Mouse (Mus musculus) forebrain, embryonic 12.5 days (tissue): ENCODE measurements at regions not wholly inside any gene's neighbourhood (a gene's known extent, or its start where the extent isn't known, plus 50 kb on each side); places are given as distances from the start of the nearest gene placed in this dataset.
A peak's percentile ranks its signal among the peaks of the same experiment; 100 is the strongest.

Experiments used
- ATAC-seq: fragments of 200-750 bp; cut with Nextera tagmentation; 2 replicates; pipeline ENCODE4 v1.8.0; 2017; ENCODE audit warnings: moderate TSS enrichment; ENCODE audit not compliant: low FRiP score
- H3K27ac ChIP-seq: fragments of 300-500 bp; sonication (generic); 2 replicates; pipeline ENCODE4 v1.5.1; 2016; ENCODE audit warnings: mild to moderate bottlenecking
- H3K27me3 ChIP-seq: fragments of 300-500 bp; sonication (generic); 2 replicates; pipeline ENCODE4 v1.6.1; 2016; ENCODE audit warnings: mild to moderate bottlenecking
- H3K36me3 ChIP-seq: fragments of 300-500 bp; sonication (generic); replicated peaks from 2 replicates; pipeline ENCODE4 v1.6.1; 2016; ENCODE audit warnings: mild to moderate bottlenecking
- H3K4me1 ChIP-seq: fragments of 300-500 bp; sonication (generic); 2 replicates; pipeline ENCODE4 v1.6.1; 2016
- H3K4me2 ChIP-seq: fragments of 300-500 bp; sonication (generic); 2 replicates; pipeline ENCODE4 v1.6.1; 2016; ENCODE audit warnings: mild to moderate bottlenecking, moderate library complexity
- H3K4me3 ChIP-seq: fragments of 300-500 bp; sonication (generic); replicated peaks from 2 replicates; pipeline ENCODE4 v1.5.1; 2016; ENCODE audit warnings: mild to moderate bottlenecking
- H3K9ac ChIP-seq: fragments of 300-500 bp; sonication (generic); 2 replicates; pipeline ENCODE4 v1.6.1; 2016; ENCODE audit warnings: mild to moderate bottlenecking
- H3K9me3 ChIP-seq: fragments of 300-500 bp; sonication (generic); 2 replicates; pipeline ENCODE4 v1.6.1; 2016
- WGBS: fragments of 180-500 bp; shearing (Covaris S2); methylation state at CpG from one replicate; pipeline ENCODE4 v1.1.7; 2016; 5-methylcytosine and 5-hydroxymethylcytosine counted together

DNA sequence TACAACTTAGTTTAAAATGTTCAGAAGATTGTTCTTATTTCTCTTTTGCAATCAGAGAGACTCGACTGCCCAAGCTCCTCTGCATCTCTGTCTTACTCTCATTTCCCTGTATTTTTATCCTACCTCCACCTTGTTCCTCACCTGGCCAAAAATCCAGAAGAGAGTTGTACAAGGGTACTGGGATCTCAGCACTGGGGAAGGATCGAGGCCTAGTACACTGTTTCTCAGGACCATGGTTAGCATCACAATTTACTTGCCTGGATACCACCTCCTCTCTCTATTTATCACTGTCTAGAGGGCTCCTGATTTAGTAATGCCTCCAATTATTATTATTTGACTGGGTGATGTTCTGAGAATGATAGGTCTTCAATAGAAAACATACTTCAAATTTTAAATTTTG lies 218.8 kb downstream of the Ktn1 start:
- Histone ChIP-seq H3K4me3 (no peak overlapping the region), H3K4me1 (no peaks in the 10 kb centered on the region), H3K9ac (no peak overlapping the region), H3K9me3 (no peaks in the 10 kb centered on the region), H3K27me3 (no peaks in the 10 kb centered on the region), H3K27ac (no peak overlapping the region), H3K36me3 (no peaks in the 10 kb centered on the region), H3K4me2 (no peak overlapping the region)
- ATAC-seq: no peak
- 86% methylated on average over 2 of the region's 2 CpGs for WGBS

DNA sequence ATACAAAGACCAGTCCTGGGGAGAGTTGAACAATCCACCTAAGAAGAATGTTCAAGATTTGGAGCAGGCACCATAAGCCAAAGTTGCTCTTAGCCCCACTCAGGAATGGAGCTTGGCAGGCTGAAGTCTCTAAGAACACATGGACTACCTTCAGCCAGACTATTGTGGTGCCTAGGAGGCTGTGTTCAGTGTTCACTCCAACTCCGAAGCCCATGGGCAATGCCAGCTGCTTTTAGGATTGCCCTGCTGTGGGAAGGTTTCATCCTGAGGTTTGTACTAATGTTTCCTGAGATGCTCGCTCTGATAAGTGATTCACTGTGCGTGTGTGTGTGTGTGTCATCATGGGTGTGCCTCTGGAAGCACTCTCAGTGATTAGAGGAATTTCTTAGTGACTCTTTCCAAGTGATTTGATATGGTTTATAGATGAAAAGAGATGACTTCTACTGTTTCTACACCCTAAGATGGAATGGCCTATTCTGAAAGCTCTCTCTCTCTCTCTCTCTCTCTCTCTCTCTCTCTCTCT lies 220.1 kb downstream of the Ktn1 start:
- no peak overlapping the region for H3K4me3 ChIP-seq
- WGBS: 84% methylated on average over 3 of the region's 3 CpGs
- ATAC-seq: no peak
- no peak overlapping the region for H3K27ac ChIP-seq
- H3K9me3 ChIP-seq: no peaks in the 10 kb centered on the region
- no peaks in the 10 kb centered on the region for H3K36me3 ChIP-seq
- no peak overlapping the region for H3K4me2 ChIP-seq
- no peaks in the 10 kb centered on the region for H3K4me1 ChIP-seq
- no peak overlapping the region for H3K9ac ChIP-seq
- H3K27me3 ChIP-seq: no peaks in the 10 kb centered on the region

DNA sequence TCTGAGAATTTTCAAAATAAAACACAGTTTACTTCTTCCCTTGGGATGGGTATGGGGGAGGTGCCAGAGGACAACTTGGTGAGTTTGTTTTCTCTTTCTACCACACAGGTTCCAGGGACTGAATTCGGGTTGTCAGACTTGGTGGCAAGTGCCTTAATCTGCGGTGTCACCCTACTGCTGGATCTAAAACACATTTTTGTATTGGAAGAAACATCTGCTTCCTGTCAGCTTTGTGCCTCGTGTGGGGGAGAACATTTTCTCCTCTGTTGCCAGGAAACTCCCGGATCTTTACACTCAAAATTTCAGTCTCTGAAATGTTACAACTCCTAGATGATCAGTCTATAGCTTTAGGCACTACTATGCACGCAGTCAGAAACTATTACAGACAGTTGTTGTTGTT lies 228.3 kb downstream of the Ktn1 start:
- ATAC-seq: no peak
- 79% methylated on average over 5 of the region's 5 CpGs for WGBS

DNA sequence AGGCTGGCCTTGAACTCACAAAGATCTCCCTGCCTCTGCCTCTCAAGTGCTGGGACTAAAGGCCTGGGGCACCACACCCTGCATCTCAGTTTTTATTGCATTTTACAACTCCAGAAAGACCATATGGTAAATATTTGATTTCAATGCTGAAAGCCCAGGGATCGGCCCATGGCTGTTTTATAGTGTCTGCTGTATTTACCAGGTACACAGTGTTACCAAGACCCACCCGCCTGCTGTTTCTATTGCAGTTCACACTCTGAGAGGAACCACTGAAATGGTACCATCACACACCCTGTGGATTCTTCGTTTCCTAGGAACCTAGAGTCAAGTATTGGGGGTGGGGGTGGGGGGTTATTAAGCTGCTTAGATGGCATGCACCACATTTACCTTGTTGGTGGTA lies 228.9 kb downstream of the Ktn1 start:
- Histone ChIP-seq H3K9ac (no peak overlapping the region), H3K4me2 (no peak overlapping the region), H3K27me3 (no peaks in the 10 kb centered on the region), H3K4me3 (no peak overlapping the region), H3K4me1 (no peaks in the 10 kb centered on the region), H3K36me3 (no peaks in the 10 kb centered on the region), H3K27ac (no peak overlapping the region), H3K9me3 (no peaks in the 10 kb centered on the region)
- ATAC-seq: no peak
- 90% methylated on average over 3 of the region's 3 CpGs for WGBS

More for the DNA sequence above, 228.3 kb downstream of the Ktn1 start:
- Histone ChIP-seq H3K9ac (no peak overlapping the region), H3K9me3 (no peaks in the 10 kb centered on the region), H3K4me2 (no peak overlapping the region), H3K27me3 (no peaks in the 10 kb centered on the region), H3K4me3 (no peak overlapping the region), H3K36me3 (no peaks in the 10 kb centered on the region), H3K4me1 (no peaks in the 10 kb centered on the region), H3K27ac (no peak overlapping the region)

DNA sequence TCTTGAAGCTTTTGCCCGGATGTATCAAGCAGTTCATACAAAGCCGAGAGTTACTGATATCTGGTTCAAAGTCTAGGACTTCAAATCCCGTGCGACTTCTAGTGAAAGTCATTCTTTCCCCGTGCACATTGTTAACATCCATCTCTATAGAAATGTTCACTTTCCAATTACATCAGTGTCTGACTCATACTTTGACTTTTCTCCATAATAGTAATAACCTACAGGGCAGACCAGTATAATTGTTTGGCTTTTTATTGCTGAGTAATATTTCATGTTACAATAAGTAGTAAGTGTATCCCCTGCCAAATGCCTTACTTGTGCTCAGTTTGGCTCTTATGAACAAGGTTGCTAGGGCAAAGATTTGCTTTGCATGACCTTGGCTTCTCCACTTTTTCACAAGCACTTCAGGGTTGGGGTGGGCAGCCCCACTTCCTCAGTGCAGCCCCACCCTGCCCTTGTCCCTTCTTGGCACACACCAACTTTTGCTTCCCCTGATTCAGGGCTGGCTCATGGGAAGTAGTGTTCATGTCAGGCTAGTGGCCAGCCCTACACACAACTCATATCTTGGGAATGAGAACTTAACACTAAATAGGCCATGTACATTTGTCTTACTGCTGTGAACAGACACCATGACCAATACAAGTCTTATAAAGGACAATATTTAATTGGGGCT lies 229.7 kb downstream of the Ktn1 start:
- WGBS: 93% methylated on average over 5 of the region's 5 CpGs
- ATAC-seq: no peak
- Histone ChIP-seq H3K27me3 (no peaks in the 10 kb centered on the region), H3K9me3 (no peaks in the 10 kb centered on the region), H3K27ac (no peak overlapping the region), H3K36me3 (no peaks in the 10 kb centered on the region), H3K9ac (no peak overlapping the region), H3K4me1 (no peaks in the 10 kb centered on the region), H3K4me2 (no peak overlapping the region), H3K4me3 (no peak overlapping the region)

DNA sequence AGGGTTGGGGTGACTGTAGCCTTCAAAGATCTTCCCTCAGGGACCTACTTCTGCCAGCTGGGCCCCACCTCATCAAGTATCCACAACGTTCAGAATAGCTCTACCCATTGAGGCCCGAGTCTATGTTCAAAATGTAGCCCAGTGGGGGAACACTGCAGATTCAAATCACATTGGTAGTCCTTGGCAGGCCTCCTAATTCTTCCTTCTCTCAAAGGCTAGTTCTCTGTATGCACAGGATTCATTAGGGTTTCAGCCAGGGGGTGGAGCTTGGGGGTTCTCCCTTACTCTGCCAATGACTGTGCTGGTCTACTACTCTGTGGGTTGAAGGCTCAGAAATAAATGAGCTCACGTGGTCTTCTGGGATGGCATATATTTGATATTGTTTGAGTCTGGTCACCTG lies 235.3 kb upstream of the Peli2 start:
- no peaks in the 10 kb centered on the region for H3K36me3 ChIP-seq
- no peak overlapping the region for H3K9ac ChIP-seq
- ATAC-seq: no peak
- H3K27me3 ChIP-seq: no peaks in the 10 kb centered on the region
- no peaks in the 10 kb centered on the region for H3K9me3 ChIP-seq
- H3K4me1 ChIP-seq: peaks cover 14% of the 10 kb centered on the region
- no peak overlapping the region for H3K4me2 ChIP-seq
- H3K4me3 ChIP-seq: no peak overlapping the region
- no peak overlapping the region for H3K27ac ChIP-seq
- 84% methylated on average over 3 of the region's 3 CpGs for WGBS

DNA sequence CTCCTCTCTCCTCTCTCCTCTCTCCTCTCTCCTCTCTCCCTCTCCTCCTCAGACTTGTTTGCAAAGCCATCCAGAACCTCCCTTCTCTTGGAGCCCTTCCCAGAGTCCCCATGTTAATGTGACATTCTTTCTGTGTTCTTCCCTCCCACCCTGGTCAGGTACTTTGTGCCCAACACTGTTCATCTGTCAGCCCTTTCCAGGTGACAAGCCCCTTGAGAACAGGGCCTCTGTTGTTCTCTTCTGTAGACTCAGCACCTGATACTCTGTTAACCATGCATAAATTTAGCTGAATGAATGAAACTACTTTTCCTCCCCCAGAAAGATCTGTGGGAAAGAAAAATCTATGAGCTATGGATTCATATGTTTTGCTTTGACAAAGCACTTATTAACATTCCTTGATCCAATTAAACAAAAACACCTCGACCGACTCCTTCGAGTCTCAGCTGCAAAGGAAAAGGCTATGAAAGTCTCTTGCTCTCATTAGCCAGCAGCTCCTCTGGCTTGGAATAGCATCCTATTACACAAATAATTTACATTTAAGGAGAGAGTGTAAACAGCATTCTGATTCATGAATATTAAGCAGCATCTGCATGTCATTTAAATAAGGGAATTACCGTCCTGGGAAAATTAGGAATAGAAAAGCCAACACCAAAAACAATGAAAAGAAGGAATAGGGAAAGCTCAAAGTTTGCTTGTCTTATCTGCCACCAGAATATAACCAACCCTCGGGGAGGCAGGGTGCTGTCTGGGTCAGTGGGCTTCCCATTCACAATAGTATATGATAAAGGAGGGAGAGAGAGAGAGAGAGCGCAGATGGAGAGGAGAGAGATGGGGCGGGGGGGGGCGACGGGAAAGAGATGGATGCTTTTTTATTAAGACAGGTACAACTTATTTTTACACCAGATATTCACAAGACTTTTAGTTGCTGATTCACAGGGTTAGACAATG lies 230.1 kb upstream of the Peli2 start:
- Histone ChIP-seq H3K9me3 (no peaks in the 10 kb centered on the region), H3K27ac (peak overlapping the region; percentile 69), H3K4me2 (peak overlapping the region; percentile 1; the same call in 1 of the 2 replicates), H3K36me3 (no peaks in the 10 kb centered on the region), H3K27me3 (no peaks in the 10 kb centered on the region), H3K4me3 (no peak overlapping the region), H3K4me1 (peaks cover 25% of the 10 kb centered on the region), H3K9ac (no peak overlapping the region)
- 36% methylated on average over 9 of the region's 9 CpGs for WGBS
- peak; percentile 87; the same call in 1 of the 2 replicates for ATAC-seq

DNA sequence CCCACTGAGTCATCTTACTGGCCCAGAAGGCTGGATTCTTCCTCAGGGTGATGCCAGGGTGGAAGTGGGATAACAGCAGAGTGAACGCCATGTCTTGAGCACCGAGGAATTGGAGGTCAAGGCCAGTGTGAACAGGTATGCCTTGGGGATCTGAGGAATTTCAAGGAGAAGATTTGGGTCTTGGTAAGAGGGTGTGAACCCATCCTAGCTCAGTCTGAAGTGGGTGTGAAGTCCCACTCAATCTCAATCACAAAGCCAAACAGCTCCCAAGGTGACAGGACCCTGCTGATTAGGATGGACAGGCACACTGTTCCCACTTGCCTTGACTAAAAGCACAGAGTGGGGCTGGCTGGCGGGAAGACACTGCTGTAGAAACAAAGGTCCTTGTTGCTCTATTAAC lies 224.0 kb upstream of the Peli2 start:
- H3K4me1 ChIP-seq: no peaks in the 10 kb centered on the region
- H3K27ac ChIP-seq: no peak overlapping the region
- no peak overlapping the region for H3K4me2 ChIP-seq
- no peaks in the 10 kb centered on the region for H3K9me3 ChIP-seq
- H3K27me3 ChIP-seq: no peaks in the 10 kb centered on the region
- H3K36me3 ChIP-seq: no peaks in the 10 kb centered on the region
- 91% methylated on average over 3 of the region's 3 CpGs for WGBS
- ATAC-seq: no peak
- H3K4me3 ChIP-seq: no peak overlapping the region
- H3K9ac ChIP-seq: no peak overlapping the region

DNA sequence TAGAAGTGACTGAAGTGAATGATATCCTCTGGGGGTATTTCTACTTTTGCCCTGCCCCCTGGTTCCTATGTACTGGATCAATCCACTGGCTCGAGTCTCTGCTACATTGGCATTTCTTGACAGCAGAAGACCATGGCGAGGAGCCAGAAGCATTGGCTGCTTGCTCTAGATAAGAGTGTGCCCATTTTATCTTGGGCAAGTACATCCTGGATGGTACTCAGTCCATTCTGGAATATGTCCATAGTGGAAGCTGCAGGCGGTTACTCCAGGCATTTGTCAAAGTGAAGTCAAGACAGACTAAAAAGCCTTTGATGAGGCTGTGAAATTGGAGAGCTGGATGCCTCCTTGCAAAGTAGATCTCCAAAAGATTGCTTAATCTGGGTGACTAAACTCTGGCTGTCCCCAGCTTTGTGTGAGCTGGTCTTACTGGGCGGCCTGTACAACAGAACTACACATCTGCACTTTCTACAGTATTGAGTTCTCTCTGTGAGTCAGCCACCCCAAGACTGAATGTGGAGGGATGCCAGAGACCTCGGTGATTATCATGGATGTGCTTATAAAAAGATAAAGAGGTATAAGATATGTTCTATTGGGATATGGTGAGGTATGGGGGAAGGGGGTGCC lies 222.6 kb upstream of the Peli2 start:
- H3K36me3 ChIP-seq: no peaks in the 10 kb centered on the region

DNA sequence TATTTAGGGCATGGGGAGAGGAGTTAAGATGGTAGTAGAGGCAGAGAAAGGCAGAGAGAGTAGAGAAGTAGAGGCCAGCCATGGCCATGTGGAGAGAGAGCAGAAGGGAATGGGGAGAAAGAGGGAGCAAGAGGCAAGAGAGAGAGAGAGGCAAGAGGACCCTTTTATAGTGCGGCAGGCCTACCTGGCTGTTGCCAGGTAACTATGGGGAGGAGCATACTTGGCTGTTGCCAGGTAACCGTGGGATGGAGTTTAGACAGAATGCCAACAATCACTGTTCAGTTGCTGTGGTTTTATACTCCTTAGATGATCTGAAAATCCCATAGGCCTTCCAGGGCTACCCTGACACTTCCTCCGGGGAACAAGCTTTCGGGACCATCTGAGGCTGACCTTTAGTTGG lies 222.0 kb upstream of the Peli2 start:
- no peaks in the 10 kb centered on the region for H3K4me1 ChIP-seq
- H3K36me3 ChIP-seq: no peaks in the 10 kb centered on the region
- 85% methylated on average over 4 of the region's 4 CpGs for WGBS
- H3K9me3 ChIP-seq: no peaks in the 10 kb centered on the region
- H3K27ac ChIP-seq: no peak overlapping the region
- H3K9ac ChIP-seq: no peak overlapping the region
- no peak overlapping the region for H3K4me3 ChIP-seq
- H3K27me3 ChIP-seq: no peaks in the 10 kb centered on the region
- ATAC-seq: no peak
- H3K4me2 ChIP-seq: no peak overlapping the region

More for the DNA sequence above, 222.6 kb upstream of the Peli2 start:
- no peak overlapping the region for H3K4me2 ChIP-seq
- WGBS: 90% methylated on average over 5 of the region's 5 CpGs
- H3K9me3 ChIP-seq: no peaks in the 10 kb centered on the region
- H3K27me3 ChIP-seq: no peaks in the 10 kb centered on the region
- no peaks in the 10 kb centered on the region for H3K4me1 ChIP-seq
- no peak overlapping the region for H3K9ac ChIP-seq
- no peak for ATAC-seq
- H3K27ac ChIP-seq: no peak overlapping the region
- H3K4me3 ChIP-seq: no peak overlapping the region

DNA sequence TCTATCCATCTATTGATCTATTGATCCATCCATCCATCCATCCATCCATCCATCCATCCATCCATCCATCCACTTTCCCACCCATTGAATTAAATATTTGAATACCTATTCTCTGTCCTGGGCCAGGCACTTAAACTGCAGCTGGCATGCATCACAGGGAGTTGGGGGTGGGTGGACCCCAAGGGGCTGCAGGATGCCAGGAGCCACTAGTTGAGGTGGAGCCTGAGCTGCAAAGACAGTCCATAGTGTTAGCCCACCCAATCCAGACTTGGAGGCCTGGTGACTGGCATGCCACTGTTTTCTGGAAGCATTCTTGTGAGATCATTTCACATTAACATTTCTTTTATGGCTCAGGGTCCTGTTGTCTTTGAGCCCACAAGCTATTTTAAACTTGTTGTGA lies 215.3 kb upstream of the Peli2 start:
- no peaks in the 10 kb centered on the region for H3K27me3 ChIP-seq
- no peak overlapping the region for H3K9ac ChIP-seq
- no peaks in the 10 kb centered on the region for H3K9me3 ChIP-seq
- no peak overlapping the region for H3K27ac ChIP-seq
- no peaks in the 10 kb centered on the region for H3K36me3 ChIP-seq
- H3K4me2 ChIP-seq: no peak overlapping the region
- H3K4me3 ChIP-seq: no peak overlapping the region
- H3K4me1 ChIP-seq: peaks cover 11% of the 10 kb centered on the region
- no peak for ATAC-seq

DNA sequence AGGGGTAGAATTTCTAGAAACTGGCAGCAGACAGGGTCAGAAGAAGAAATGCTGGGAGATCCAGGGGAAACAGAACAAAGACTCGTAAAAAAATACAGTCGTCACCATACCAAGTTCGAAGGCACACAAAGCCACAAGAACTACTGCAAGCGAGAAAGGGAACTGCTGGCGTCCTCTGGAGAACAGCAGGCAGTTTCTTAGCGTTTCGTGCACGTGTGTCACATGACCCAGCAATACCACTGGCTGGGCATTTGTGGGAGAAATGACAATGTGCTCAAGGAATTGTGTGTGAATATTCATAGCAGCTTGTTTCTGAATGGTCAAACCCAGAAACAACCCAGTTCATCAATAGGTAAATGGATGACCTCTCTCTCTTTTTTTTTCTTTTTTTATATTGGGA lies 211.5 kb upstream of the Peli2 start:
- no peak overlapping the region for H3K27ac ChIP-seq
- WGBS: 67% methylated on average over 8 of the region's 8 CpGs
- no peaks in the 10 kb centered on the region for H3K9me3 ChIP-seq
- H3K4me3 ChIP-seq: no peak overlapping the region
- ATAC-seq: no peak
- no peak overlapping the region for H3K4me2 ChIP-seq
- no peaks in the 10 kb centered on the region for H3K27me3 ChIP-seq
- peaks cover 30% of the 10 kb centered on the region for H3K4me1 ChIP-seq
- no peaks in the 10 kb centered on the region for H3K36me3 ChIP-seq
- no peak overlapping the region for H3K9ac ChIP-seq
